23 mouse cellular contexts compared by ENCODE assay signal in genomic region chr8:106569006-106569405, GRCm38 (mm10). TPM values are rescaled to one million over a fixed set of nuclear protein-coding genes. Genes with fewer than 3 reads are reported as not detected.
DNase-seq lines count a peak whose midpoint lies in the region; ATAC-seq and TF ChIP-seq lines count a peak whose summit lies in the region.
"Had no signal": no experiment of that assay in that cellular context is flagged by ENCODE, and none has a peak within 500 bp of the region (broad histone marks: within the 10 kb centered on the region; RNA-seq: fewer than 3 reads in every experiment).

No protein-coding gene starts in this region.

- no peaks in the 10 kb centered on the region for H3K27me3 ChIP-seq in hindbrain, embryonic 11.5 days (ENCODE audit: control insufficient read depth, insufficient read depth, low read length)
- H3K27me3 ChIP-seq in hindbrain, embryonic 13.5 days: 0 out of 2 replicates have a peak, but pooled peaks cover 5% of the 10 kb centered on the region
- no peaks in the 10 kb centered on the region for H3K27me3 ChIP-seq in midbrain, embryonic 11.5 days (ENCODE audit: control insufficient read depth, insufficient read depth, low read length)
- H3K27me3 ChIP-seq in midbrain, postnatal 0 days (ENCODE audit: insufficient read depth, low read length): no peaks in the 10 kb centered on the region
- H3K27me3 ChIP-seq: forebrain, embryonic 12.5 days; limb, embryonic 13.5 days; liver, embryonic 12.5 days; stomach, embryonic 15.5 days had no signal

- no peaks in the 10 kb centered on the region for H3K36me3 ChIP-seq in hindbrain, embryonic 11.5 days (ENCODE audit: control insufficient read depth, insufficient read depth, low read length)
- no peaks in the 10 kb centered on the region for H3K36me3 ChIP-seq in hindbrain, embryonic 13.5 days
- H3K36me3 ChIP-seq in midbrain, embryonic 11.5 days (ENCODE audit: control insufficient read depth, insufficient read depth, low read length): no peaks in the 10 kb centered on the region
- H3K36me3 ChIP-seq in midbrain, postnatal 0 days (ENCODE audit: insufficient read depth, low read length): no peaks in the 10 kb centered on the region
- H3K36me3 ChIP-seq: forebrain, embryonic 12.5 days; limb, embryonic 13.5 days; liver, embryonic 12.5 days; stomach, embryonic 15.5 days had no signal

- no peak for TF ChIP-seq CTCF in midbrain, postnatal 0 days (IDR thresholded peaks at IDR 0.05)

- DNase-seq in cerebellum, postnatal 14 days: peak; percentile 14 to 18
- DNase-seq in cerebellum, adult 9-11 months: no peak
- DNase-seq in hindbrain, embryonic 11.5 days (ENCODE audit: low spot score): peak; percentile 43
- peak; percentile 95 for DNase-seq in midbrain, embryonic 11.5 days (ENCODE audit: low spot score, missing footprints)
- DNase-seq in midbrain, postnatal 0 days (ENCODE audit: low spot score): peak; percentile 27
- no peak for DNase-seq in neural tube, embryonic 10.5 days (ENCODE audit: extremely low spot score, low spot score)
- DNase-seq in layer of hippocampus, adult 18-20 months (ENCODE audit: low spot score in 2 of 2): no peak
- DNase-seq: adrenal gland, postnatal 14 days; cerebellum, adult 9-10 months; gastrocnemius, adult 2 months; heart, postnatal 4 days; kidney, adult 2 months; lung, adult 18-20 months; lung, postnatal 10 days; thymus, postnatal 36 days had no signal

- ATAC-seq in hindbrain, embryonic 11.5 days (ENCODE audit: low FRiP score): peak; percentile 45; the same call in 1 of the 2 replicates
- no peak for ATAC-seq in hindbrain, embryonic 13.5 days (ENCODE audit: low FRiP score)
- peak; percentile 93 for ATAC-seq in midbrain, embryonic 11.5 days (ENCODE audit: low FRiP score)
- no peak for ATAC-seq in midbrain, postnatal 0 days (ENCODE audit: low FRiP score)
- ATAC-seq: liver, embryonic 12.5 days had no signal

- H3K9me3 ChIP-seq in hindbrain, embryonic 11.5 days (ENCODE audit: control insufficient read depth, low read length): no peaks in the 10 kb centered on the region
- H3K9me3 ChIP-seq in hindbrain, embryonic 13.5 days: no peaks in the 10 kb centered on the region
- H3K9me3 ChIP-seq in midbrain, embryonic 11.5 days (ENCODE audit: control insufficient read depth, low read length): no peaks in the 10 kb centered on the region
- no peaks in the 10 kb centered on the region for H3K9me3 ChIP-seq in midbrain, postnatal 0 days (ENCODE audit: low read length)
- H3K9me3 ChIP-seq: forebrain, embryonic 12.5 days; limb, embryonic 13.5 days; liver, embryonic 12.5 days; stomach, embryonic 15.5 days had no signal

- H3K27ac ChIP-seq in hindbrain, embryonic 11.5 days (ENCODE audit: low read depth, low read length): no peak overlapping the region
- H3K27ac ChIP-seq in hindbrain, embryonic 13.5 days: no peak overlapping the region
- no peak overlapping the region for H3K27ac ChIP-seq in midbrain, embryonic 11.5 days (ENCODE audit: low read depth, low read length)
- no peak overlapping the region for H3K27ac ChIP-seq in midbrain, postnatal 0 days (ENCODE audit: low read depth, low read length)
- H3K27ac ChIP-seq: forebrain, embryonic 12.5 days; gastrocnemius, adult 2 months; kidney, postnatal 0 days; limb, embryonic 13.5 days; liver, embryonic 12.5 days; stomach, embryonic 15.5 days had no signal

- H3K9ac ChIP-seq in hindbrain, embryonic 11.5 days (ENCODE audit: low read depth, low read length): no peak overlapping the region
- no peak overlapping the region for H3K9ac ChIP-seq in hindbrain, embryonic 13.5 days
- H3K9ac ChIP-seq in midbrain, embryonic 11.5 days (ENCODE audit: low read length): no peak overlapping the region
- H3K9ac ChIP-seq in midbrain, postnatal 0 days (replicated peaks; ENCODE audit: low read length, poor library complexity, severe bottlenecking): no peak overlapping the region
- H3K9ac ChIP-seq: forebrain, embryonic 12.5 days; limb, embryonic 13.5 days; liver, embryonic 12.5 days; stomach, embryonic 15.5 days had no signal

- H3K4me2 ChIP-seq in hindbrain, embryonic 11.5 days (replicated peaks; ENCODE audit: low read depth, low read length): no peak overlapping the region
- no peak overlapping the region for H3K4me2 ChIP-seq in hindbrain, embryonic 13.5 days
- no peak overlapping the region for H3K4me2 ChIP-seq in midbrain, embryonic 11.5 days
- H3K4me2 ChIP-seq in midbrain, postnatal 0 days (ENCODE audit: low read depth, low read length, poor library complexity, severe bottlenecking): no peak overlapping the region
- H3K4me2 ChIP-seq: forebrain, embryonic 12.5 days; limb, embryonic 13.5 days; liver, embryonic 12.5 days; stomach, embryonic 15.5 days had no signal

- H3K4me1 ChIP-seq in hindbrain, embryonic 11.5 days (replicated peaks; ENCODE audit: control insufficient read depth, insufficient read depth, low read length): no peaks in the 10 kb centered on the region
- H3K4me1 ChIP-seq in hindbrain, embryonic 13.5 days (replicated peaks): no peaks in the 10 kb centered on the region
- peaks cover 7% of the 10 kb centered on the region for H3K4me1 ChIP-seq in midbrain, embryonic 11.5 days (ENCODE audit: control insufficient read depth, insufficient read depth, low read length)
- no peaks in the 10 kb centered on the region for H3K4me1 ChIP-seq in midbrain, postnatal 0 days (ENCODE audit: insufficient read depth, low read length)
- H3K4me1 ChIP-seq: limb, embryonic 13.5 days; liver, embryonic 12.5 days had no signal

- no peak overlapping the region for H3K4me3 ChIP-seq in hindbrain, embryonic 11.5 days (ENCODE audit: low read depth, low read length)
- H3K4me3 ChIP-seq in hindbrain, embryonic 13.5 days: no peak overlapping the region
- no peak overlapping the region for H3K4me3 ChIP-seq in midbrain, embryonic 11.5 days (ENCODE audit: low read depth, low read length)
- no peak overlapping the region for H3K4me3 ChIP-seq in midbrain, postnatal 0 days (ENCODE audit: low read depth, low read length)
- H3K4me3 ChIP-seq: forebrain, embryonic 12.5 days; gastrocnemius, adult 2 months; limb, embryonic 13.5 days; liver, embryonic 12.5 days; stomach, embryonic 15.5 days had no signal

- WGBS in hindbrain, embryonic 11.5 days: 39% methylated on average over 6 of the region's 7 CpGs
- WGBS in hindbrain, embryonic 13.5 days: 34% methylated on average over 7 of the region's 7 CpGs
- WGBS in midbrain, embryonic 11.5 days: 31% methylated on average over 6 of the region's 7 CpGs
- 14% methylated on average over 7 of the region's 7 CpGs for WGBS in midbrain, postnatal 0 days

RNA-seq across cellular contexts. Expression of gene Gm10073, which starts 4.3 kb away (rescaled TPM):
- polyA plus RNA-seq in hindbrain, embryonic 11.5 days (2014; fragmentation: Nextera tagmentation; extraction: Ambion mirVana): 3.7 and 4.8 TPM in 2 replicates
- polyA plus RNA-seq in hindbrain, embryonic 13.5 days (2015; fragmentation: Nextera tagmentation; extraction: Ambion mirVana): 6.1 and 9.5 TPM in 2 replicates
- polyA plus RNA-seq in midbrain, embryonic 11.5 days (2014; fragmentation: Nextera tagmentation; extraction: Ambion mirVana): 4.6 and 7.5 TPM in 2 replicates
- 26.8 and 46.4 TPM in 2 replicates for total RNA-seq in midbrain, postnatal 0 days (2014; rRNA removed)
- polyA plus RNA-seq in midbrain, postnatal 0 days (2015; fragmentation: Nextera tagmentation; extraction: Ambion mirVana): 4.9 and 6.0 TPM in 2 replicates
- total RNA-seq in layer of hippocampus, adult 18-20 months (2021): 10 to 100 TPM; 87.0 to 90.7 TPM

RNA-seq across cellular contexts. Expression of gene Cdh1, which starts 34.1 kb away (rescaled TPM):
- 6.0 and 6.7 TPM in 2 replicates for polyA plus RNA-seq in hindbrain, embryonic 11.5 days (2014; fragmentation: Nextera tagmentation; extraction: Ambion mirVana)
- polyA plus RNA-seq in hindbrain, embryonic 13.5 days (2015; fragmentation: Nextera tagmentation; extraction: Ambion mirVana): 1.7 and 2.3 TPM in 2 replicates
- 5.7 and 6.4 TPM in 2 replicates for polyA plus RNA-seq in midbrain, embryonic 11.5 days (2014; fragmentation: Nextera tagmentation; extraction: Ambion mirVana)
- 7.9 and 8.8 TPM in 2 replicates for total RNA-seq in midbrain, postnatal 0 days (2014; rRNA removed)
- 6.4 and 6.9 TPM in 2 replicates for polyA plus RNA-seq in midbrain, postnatal 0 days (2015; fragmentation: Nextera tagmentation; extraction: Ambion mirVana)
- total RNA-seq in layer of hippocampus, adult 18-20 months (2021): under 1 TPM; 0.27 to 0.76 TPM

RNA-seq across cellular contexts. Expression of gene Cdh3, which starts 58.3 kb away (rescaled TPM):
- 3.8 and 4.5 TPM in 2 replicates for polyA plus RNA-seq in hindbrain, embryonic 11.5 days (2014; fragmentation: Nextera tagmentation; extraction: Ambion mirVana)
- 2.3 and 2.7 TPM in 2 replicates for polyA plus RNA-seq in hindbrain, embryonic 13.5 days (2015; fragmentation: Nextera tagmentation; extraction: Ambion mirVana)
- 1.2 and 1.3 TPM in 2 replicates for polyA plus RNA-seq in midbrain, embryonic 11.5 days (2014; fragmentation: Nextera tagmentation; extraction: Ambion mirVana)
- 1.3 and 4.3 TPM in 2 replicates for total RNA-seq in midbrain, postnatal 0 days (2014; rRNA removed)
- 0.67 and 1.1 TPM in 2 replicates for polyA plus RNA-seq in midbrain, postnatal 0 days (2015; fragmentation: Nextera tagmentation; extraction: Ambion mirVana)
- total RNA-seq in layer of hippocampus, adult 18-20 months (2021): under 1 TPM in 1 of 2 experiments, not detected in 1; 0.25 TPM
- total RNA-seq: megakaryocyte progenitor cell, adult 5-6 weeks; monocyte, adult 5-6 weeks had no signal

Comparison
In these comparisons a context has a peak if more than half of its experiments do, and no peak if none do; other contexts are left out.
1. DNase-seq: peak in cerebellum, postnatal 14 days (2 of 2), hindbrain, embryonic 11.5 days (single experiment), midbrain, embryonic 11.5 days (single experiment) and midbrain, postnatal 0 days (single experiment); none in cerebellum, adult 9-11 months (single experiment), neural tube, embryonic 10.5 days (single experiment) and layer of hippocampus, adult 18-20 months (0 of 2).
2. ATAC-seq: peak in hindbrain, embryonic 11.5 days (single experiment) and midbrain, embryonic 11.5 days (single experiment); none in hindbrain, embryonic 13.5 days (single experiment) and midbrain, postnatal 0 days (single experiment).